Mouse (Mus musculus): ENCODE data around the gene Cic.

The Cic gene

DNA sequence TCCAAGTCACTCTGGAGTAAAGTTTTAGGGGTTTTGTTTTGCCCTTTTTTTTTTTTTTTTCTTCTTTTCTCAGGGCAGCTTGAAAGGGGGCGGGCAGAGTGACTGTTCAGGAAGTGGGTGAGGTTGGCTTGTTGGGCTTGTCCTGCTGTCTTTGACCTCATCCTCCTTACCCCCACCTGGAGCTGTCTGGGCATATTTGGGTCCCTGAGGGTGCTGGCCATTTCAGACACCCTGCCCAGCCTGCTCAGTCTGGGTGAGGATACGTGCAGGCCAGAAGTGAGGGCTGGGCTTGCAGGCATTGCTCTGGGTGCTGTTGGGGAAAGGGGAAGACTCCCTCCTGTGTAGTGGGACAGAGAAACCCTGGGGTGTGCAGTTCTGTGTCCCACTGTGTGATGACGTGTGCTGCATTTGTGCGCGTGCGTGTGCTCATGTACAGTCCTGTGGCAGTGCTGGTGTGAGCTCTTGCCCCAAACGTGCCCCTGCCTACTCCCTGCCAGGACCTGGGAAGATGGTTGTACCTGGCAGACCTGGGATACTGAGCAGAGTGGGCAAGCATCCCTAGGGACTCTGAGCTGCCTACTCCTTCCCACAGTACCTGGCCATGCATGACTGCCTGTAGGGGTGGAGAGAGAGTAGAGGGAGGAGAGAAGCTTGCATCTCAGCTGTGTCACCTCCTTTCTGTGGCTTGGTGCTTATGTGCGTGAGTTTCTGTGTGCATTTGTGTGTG lies 2.2 kb downstream of the Cic start:
- DNase-seq (ENCODE audit: low spot score in 2 of 2), result no peak

GRCm38 (mm10) chr7:25270652-25271633 lies 3.4 kb downstream of the Cic start:
- no peak for DNase-seq (ENCODE audit: low spot score in 2 of 2)

DNA sequence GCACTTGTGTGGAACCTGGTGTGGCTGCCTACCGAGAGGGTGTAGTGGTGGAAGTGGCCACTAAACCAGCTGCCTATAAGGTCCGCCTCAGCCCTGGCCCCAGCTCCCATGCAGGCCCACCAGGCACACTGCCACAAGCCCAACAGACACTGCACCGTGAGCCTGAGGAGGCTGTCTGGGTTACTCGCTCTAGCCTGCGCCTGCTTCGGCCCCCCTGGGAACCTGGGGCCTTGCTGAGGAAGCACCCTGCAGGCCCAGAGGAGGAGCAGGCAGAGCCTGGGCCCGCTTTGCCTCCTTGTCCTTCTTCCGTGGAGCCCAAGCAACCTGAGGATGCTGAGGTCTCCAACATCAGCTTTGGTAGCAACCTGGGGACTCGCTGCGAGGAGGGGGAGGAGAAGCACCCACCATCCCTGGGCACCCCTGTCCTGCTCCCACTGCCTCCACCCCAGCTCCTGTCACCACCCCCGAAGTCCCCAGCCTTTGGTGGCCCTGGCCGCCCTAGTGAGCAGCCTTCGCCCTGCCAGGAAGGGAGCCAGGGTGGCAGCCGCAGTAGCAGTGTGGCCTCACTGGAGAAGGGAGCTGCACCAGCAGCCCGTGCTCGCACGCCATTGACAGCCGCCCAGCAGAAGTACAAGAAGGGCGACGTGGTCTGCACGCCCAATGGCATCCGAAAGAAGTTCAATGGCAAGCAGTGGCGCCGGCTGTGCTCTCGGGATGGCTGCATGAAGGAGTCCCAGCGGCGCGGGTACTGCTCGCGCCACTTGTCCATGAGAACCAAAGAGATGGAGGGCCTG lies 4.3 kb downstream of the Cic start:
- DNase-seq (ENCODE audit: low spot score in 2 of 2), result no peak

- no peak for DNase-seq (ENCODE audit: low spot score in 2 of 2)
Measured at GRCm38 (mm10) chr7:25272445-25273258, 5.1 kb downstream of the Cic start.

DNA sequence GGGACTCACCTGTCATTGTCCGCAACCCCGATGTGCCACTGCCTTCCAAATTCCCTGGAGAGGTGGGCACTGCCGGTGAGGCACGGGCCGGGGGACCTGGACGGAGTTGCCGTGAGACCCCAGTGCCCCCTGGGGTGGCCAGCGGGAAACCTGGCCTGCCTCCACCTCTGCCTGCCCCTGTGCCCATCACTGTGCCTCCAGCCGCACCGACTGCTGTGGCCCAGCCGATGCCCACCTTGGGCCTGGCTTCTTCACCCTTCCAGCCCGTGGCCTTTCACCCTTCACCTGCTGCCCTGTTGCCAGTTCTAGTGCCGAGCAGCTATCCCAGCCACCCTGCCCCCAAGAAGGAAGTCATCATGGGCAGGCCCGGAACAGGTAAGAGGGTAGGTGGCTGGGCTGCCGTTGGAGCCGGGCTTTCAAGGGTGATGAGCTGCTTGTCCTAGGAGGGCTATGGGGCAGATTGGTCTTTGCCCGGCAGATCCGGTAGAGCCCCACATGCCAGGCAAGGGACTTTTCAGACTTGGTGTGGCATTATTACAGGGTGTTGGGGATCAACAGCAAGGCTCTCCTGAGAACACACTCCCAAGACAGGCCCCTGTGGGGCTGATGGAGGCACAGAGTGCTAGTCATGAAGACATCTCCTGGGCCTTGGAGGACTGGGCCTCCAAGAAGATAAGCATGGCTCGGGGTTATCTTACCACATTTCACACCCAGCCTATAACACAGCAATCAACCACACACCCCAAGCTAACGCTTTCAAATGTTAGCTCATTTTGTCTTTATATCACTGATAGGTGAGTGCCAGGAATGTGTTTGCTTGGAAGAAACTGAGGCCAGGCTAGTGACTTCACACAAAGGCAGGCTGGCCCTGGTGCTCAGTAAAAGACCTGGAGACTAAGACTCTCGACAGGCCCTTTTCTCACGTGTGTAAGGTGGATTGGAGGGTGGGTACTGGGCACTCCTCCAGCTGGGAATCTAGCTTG lies 6.0 kb downstream of the Cic start:
- no peak for DNase-seq (ENCODE audit: low spot score in 2 of 2)

- no peak for DNase-seq (ENCODE audit: low spot score in 2 of 2)
Measured at GRCm38 (mm10) chr7:25274571-25274970, 7.1 kb downstream of the Cic start.

- DNase-seq (ENCODE audit: low spot score in 2 of 2), result no peak
Measured at GRCm38 (mm10) chr7:25274996-25275395, 7.5 kb downstream of the Cic start.

- no peak for DNase-seq (ENCODE audit: low spot score in 2 of 2)
Measured at GRCm38 (mm10) chr7:25275555-25276298, 8.2 kb downstream of the Cic start.

DNA sequence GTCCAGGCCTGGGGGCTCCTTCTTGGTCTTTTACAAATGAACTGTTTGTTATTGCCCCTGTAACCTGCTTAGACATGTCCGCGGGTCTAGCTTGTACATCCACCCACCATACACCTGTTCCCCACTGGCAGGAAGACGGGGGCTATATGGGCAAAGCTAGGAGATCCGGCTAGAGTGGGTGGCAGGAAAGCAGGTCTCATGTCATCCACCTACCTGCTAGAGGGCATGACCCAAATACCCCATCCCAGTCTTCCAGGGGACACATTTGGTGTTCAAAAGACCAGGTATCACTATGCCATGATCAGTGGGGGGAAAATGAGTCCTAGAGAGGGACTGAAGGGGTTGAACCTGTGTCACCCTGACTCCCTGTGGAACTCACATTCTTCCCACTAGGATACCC lies 9.9 kb downstream of the Cic start:
- no peak for DNase-seq (ENCODE audit: low spot score in 2 of 2)

GRCm38 (mm10) chr7:25277998-25278340 lies 10.5 kb downstream of the Cic start:
- DNase-seq (ENCODE audit: low spot score in 2 of 2), result no peak

- DNase-seq (ENCODE audit: low spot score in 2 of 2), result peak; percentile 65 to 78
Measured at GRCm38 (mm10) chr7:25278341-25279075, 11.0 kb downstream of the Cic start.

DNA sequence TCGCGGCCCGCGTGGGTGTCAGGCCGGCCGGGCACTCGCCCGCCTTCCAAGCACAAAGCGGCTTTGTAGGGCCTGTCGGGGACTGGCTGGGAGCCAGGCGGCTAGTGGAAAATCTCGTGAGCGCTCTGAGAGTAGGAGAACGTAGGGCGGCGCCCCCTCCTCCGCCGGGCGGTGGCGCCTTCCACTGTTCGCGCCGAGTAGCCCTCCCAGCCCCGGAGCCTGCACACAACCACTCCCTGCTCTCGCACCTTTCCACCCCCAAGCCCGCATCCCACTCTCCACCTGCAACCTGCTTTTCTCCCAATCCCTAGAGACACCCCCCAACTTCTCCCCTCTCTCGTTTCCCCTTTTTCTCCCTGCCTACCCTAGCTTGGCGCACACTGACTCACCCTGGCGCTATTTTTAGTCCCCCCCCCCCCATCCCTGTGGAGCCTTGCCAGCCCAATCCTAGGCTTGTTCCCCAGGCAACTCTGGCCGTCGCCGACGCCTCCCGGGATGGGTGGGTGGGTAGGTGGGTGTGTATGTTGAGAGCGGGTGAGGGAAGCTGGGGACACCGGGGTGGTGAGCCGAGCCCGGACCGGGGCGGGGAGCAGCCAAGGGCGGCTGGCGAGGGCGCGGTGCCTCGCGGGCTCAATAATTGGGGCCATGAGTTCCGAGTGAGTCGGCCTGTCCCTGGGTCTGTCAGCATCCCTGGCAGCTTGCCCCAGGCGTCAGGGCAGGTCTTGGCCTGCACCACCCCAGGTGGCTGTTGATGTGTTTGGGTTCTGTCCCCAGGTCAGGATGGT lies 11.8 kb downstream of the Cic start:
- DNase-seq (ENCODE audit: low spot score in 2 of 2), result peak; percentile 84 to 85

GRCm38 (mm10) chr7:25279861-25280791 lies 12.6 kb downstream of the Cic start:
- DNase-seq (ENCODE audit: low spot score in 2 of 2), result no peak

GRCm38 (mm10) chr7:25281166-25281733 lies 13.7 kb downstream of the Cic start:
- DNase-seq (ENCODE audit: low spot score in 2 of 2), result no peak

GRCm38 (mm10) chr7:25281734-25282601 lies 14.5 kb downstream of the Cic start:
- peak; percentile 92 to 94 for DNase-seq (ENCODE audit: low spot score in 2 of 2)
